Comparison of ENCODE assay signal across 25 mouse cellular contexts in genomic region chr5:22027240-22027875, GRCm38 (mm10).
DNase-seq lines count a peak whose midpoint lies in the region; ATAC-seq and TF ChIP-seq lines count a peak whose summit lies in the region.
"Had no signal": no experiment of that assay in that cellular context is flagged by ENCODE, and none has a peak within 500 bp of the region (broad histone marks: within the 10 kb centered on the region; RNA-seq: fewer than 3 reads in every experiment).

No protein-coding gene starts in this region.

- TF ChIP-seq CTCF in spleen, adult 2 months (IDR thresholded peaks at IDR 0.05; ENCODE audit: extremely low read depth, insufficient read depth, insufficient read length, insufficient replicate concordance): no peak

- no peak overlapping the region for H3K4me3 ChIP-seq in spleen, adult 2 months (ENCODE audit: extremely low read depth, insufficient read depth, insufficient read length)
- H3K4me3 ChIP-seq: embryonic facial prominence, embryonic 10.5 days; embryonic facial prominence, embryonic 13.5 days; erythroblast, embryonic 14.5 days; forebrain, embryonic 12.5 days; forebrain, embryonic 15.5 days; heart, adult 2 months; heart, embryonic 10.5 days; heart, embryonic 13.5 days; hindbrain, embryonic 12.5 days; hindbrain, embryonic 15.5 days had no signal

- peak; percentile 22 to 37 for DNase-seq in spleen, adult 2 months (ENCODE audit: low read depth in 1 of 2, low spot score in 2 of 2)
- DNase-seq in spleen, postnatal 4 days (ENCODE audit: low spot score in 2 of 2): no peak
- peak; percentile 41 to 43 for DNase-seq in B cell, adult 2 months
- DNase-seq in cerebellum, adult 9-11 months: no peak
- no peak for DNase-seq in right cerebral cortex, postnatal 10 days (ENCODE audit: low spot score in 2 of 2)
- DNase-seq: adrenal gland, adult 2 months; adrenal gland, postnatal 14 days; cerebellum, adult 11 months; cerebellum, adult 2 months; cerebellum, postnatal 10 days; cerebellum, postnatal 36 days; embryo, embryonic 11 days; gastrocnemius, postnatal 25 days; heart, adult 2 months; heart, postnatal 14 days had no signal

- 59% methylated on average over 6 of the region's 6 CpGs for WGBS in spleen, adult 2 months

- peak; percentile 74; the same call in 1 of the 2 replicates for ATAC-seq in neutrophil, adult 5-6 weeks (ENCODE audit: extremely low read depth, insufficient number of reproducible peaks, low FRiP score, poor library complexity, severe bottlenecking)
- ATAC-seq: forebrain, embryonic 15.5 days had no signal

- H3K27ac ChIP-seq in spleen, adult 2 months (ENCODE audit: insufficient read depth, low read length): peak overlapping the region; percentile 9; the same call in 1 of the 2 replicates
- H3K27ac ChIP-seq: embryonic facial prominence, embryonic 10.5 days; embryonic facial prominence, embryonic 13.5 days; forebrain, embryonic 12.5 days; forebrain, embryonic 15.5 days; heart, adult 2 months; heart, embryonic 10.5 days; heart, embryonic 13.5 days; hindbrain, embryonic 12.5 days; hindbrain, embryonic 15.5 days had no signal

- no peak for TF ChIP-seq POLR2A in spleen, adult 2 months (IDR thresholded peaks at IDR 0.05; ENCODE audit: low read depth, low read length)

- no peaks in the 10 kb centered on the region for H3K36me3 ChIP-seq in spleen, adult 2 months (ENCODE audit: control insufficient read depth, insufficient read depth, low read length)
- H3K36me3 ChIP-seq: embryonic facial prominence, embryonic 10.5 days; embryonic facial prominence, embryonic 13.5 days; forebrain, embryonic 12.5 days; forebrain, embryonic 15.5 days; heart, embryonic 10.5 days; heart, embryonic 13.5 days; hindbrain, embryonic 12.5 days; hindbrain, embryonic 15.5 days had no signal

- peaks cover 4% of the 10 kb centered on the region; the same call in 1 of the 2 replicates for H3K4me1 ChIP-seq in spleen, adult 2 months (ENCODE audit: control insufficient read depth, insufficient read depth, insufficient read length)
- H3K4me1 ChIP-seq: embryonic facial prominence, embryonic 13.5 days; forebrain, embryonic 15.5 days had no signal

- no peaks in the 10 kb centered on the region for H3K27me3 ChIP-seq in spleen, adult 2 months (ENCODE audit: control insufficient read depth, insufficient read depth, low read length)
- H3K27me3 ChIP-seq: embryonic facial prominence, embryonic 13.5 days; forebrain, embryonic 12.5 days; forebrain, embryonic 15.5 days; heart, embryonic 13.5 days; hindbrain, embryonic 15.5 days had no signal

Comparison
In these comparisons a context has a peak if more than half of its experiments do, and no peak if none do; other contexts are left out.
1. DNase-seq: peak in spleen, adult 2 months (2 of 2) and B cell, adult 2 months (2 of 2); none in spleen, postnatal 4 days (0 of 2), cerebellum, adult 9-11 months (single experiment) and right cerebral cortex, postnatal 10 days (0 of 2).